Mouse (Mus musculus) limb, embryonic 14.5 days (tissue): ENCODE data around the gene Rims1. TPM values are rescaled to one million over a fixed set of nuclear protein-coding genes. Genes with fewer than 3 reads are reported as not detected.

Source experiments
- ATAC-seq: fragments of 200-750 bp; cut with Nextera tagmentation; 2 replicates; pipeline ENCODE4 v1.8.0; 2017; ENCODE audit warnings: low read depth, moderate number of reproducible peaks, moderate TSS enrichment; ENCODE audit not compliant: low FRiP score
- DNase-seq: peaks from one replicate; pipeline ENCODE4 v3.0.0-alpha.2; 2015; ENCODE audit warnings: low spot score
- H3K27ac ChIP-seq: fragments of 300-500 bp; sonication (generic); replicated peaks from 2 replicates; pipeline ENCODE4 v1.5.1; 2014; ENCODE audit warnings: low read depth, mild to moderate bottlenecking, low read length, moderate library complexity, mixed read lengths
- H3K27me3 ChIP-seq: fragments of 300-500 bp; sonication (generic); 2 replicates; pipeline ENCODE4 v1.6.1; 2014; ENCODE audit warnings: low read length, mixed read lengths; ENCODE audit not compliant: control insufficient read depth, insufficient read depth
- H3K36me3 ChIP-seq: fragments of 300-500 bp; sonication (generic); 2 replicates; pipeline ENCODE4 v1.6.1; 2014; ENCODE audit warnings: mild to moderate bottlenecking, low read length, moderate library complexity, mixed read lengths; ENCODE audit not compliant: control insufficient read depth, insufficient read depth
- H3K4me1 ChIP-seq: fragments of 300-500 bp; sonication (generic); 2 replicates; pipeline ENCODE4 v1.6.1; 2014; ENCODE audit warnings: antibody characterized with exemption, low read length, mixed read lengths; ENCODE audit not compliant: control insufficient read depth, insufficient read depth
- H3K4me2 ChIP-seq: fragments of 300-500 bp; sonication (generic); replicated peaks from 2 replicates; pipeline ENCODE4 v1.6.1; 2014; ENCODE audit warnings: low read depth, mild to moderate bottlenecking, low read length, moderate library complexity; ENCODE audit not compliant: severe bottlenecking
- H3K4me3 ChIP-seq: fragments of 300-500 bp; sonication (generic); replicated peaks from 2 replicates; pipeline ENCODE4 v1.5.1; 2014; ENCODE audit warnings: low read length
- H3K9ac ChIP-seq: fragments of 300-500 bp; sonication (generic); 2 replicates; pipeline ENCODE4 v1.6.1; 2014; ENCODE audit warnings: mild to moderate bottlenecking, low read depth, low read length, moderate library complexity; ENCODE audit not compliant: severe bottlenecking
- H3K9me3 ChIP-seq: fragments of 300-500 bp; sonication (generic); 2 replicates; pipeline ENCODE4 v1.6.1; 2016; ENCODE audit warnings: low read length; ENCODE audit not compliant: control insufficient read depth
- POLR2A ChIP-seq: fragments of 200-500 bp; IDR thresholded peaks from 2 replicates; pipeline ENCODE4 v1.8.0; 2012; ENCODE audit warnings: inconsistent platforms, mild to moderate bottlenecking, moderate library complexity, borderline replicate concordance; ENCODE audit not compliant: insufficient read depth, insufficient read length; ENCODE audit errors: extremely low read depth
- WGBS: fragments of 180-500 bp; shearing (Covaris S2); extraction: QIAGEN DNeasy Blood & Tissue Kit; methylation state at CpG from one replicate; pipeline ENCODE4 v1.1.7; 2014; 5-methylcytosine and 5-hydroxymethylcytosine counted together
- polyA plus RNA-seq, 2 experiments: library from polyadenylated mRNA; depleted of rRNA in 1 of 2; stranded (reverse) in 1 of 2; unstranded in 1 of 2; fragments of >200 nt; fragmentation: Nextera tagmentation in 1 of 2; extraction: Ambion mirVana in 1 of 2; gene quantifications; 2 replicates each; pipeline versions ENCODE4 v1.2.1 to v1.2.3; 2012 to 2014

The Rims1 gene
- polyA plus RNA-seq, 2 experiments, result 1.4 to 1.8 TPM

GRCm38 (mm10) chr1:22654903-22655302, 150.9 kb downstream of the Rims1 start:
- Histone ChIP-seq H3K9ac (no peak overlapping the region), H3K27ac (no peak overlapping the region), H3K9me3 (no peaks in the 10 kb centered on the region), H3K4me2 (no peak overlapping the region), H3K36me3 (no peaks in the 10 kb centered on the region), H3K4me3 (no peak overlapping the region), H3K27me3 (no peaks in the 10 kb centered on the region), H3K4me1 (no peaks in the 10 kb centered on the region)
- DNase-seq (no peak), ATAC-seq (no peak)
- no peak for TF ChIP-seq POLR2A
- 82% methylated on average over 9 of the region's 9 CpGs for WGBS

GRCm38 (mm10) chr1:22650588-22650987, 155.2 kb downstream of the Rims1 start:
- no peak overlapping the region for H3K27ac ChIP-seq
- no peaks in the 10 kb centered on the region for H3K9me3 ChIP-seq
- 73% methylated on average over 7 of the region's 7 CpGs for WGBS
- no peaks in the 10 kb centered on the region for H3K27me3 ChIP-seq
- H3K4me3 ChIP-seq, result no peak overlapping the region
- ATAC-seq (no peak), DNase-seq (no peak)
- H3K9ac ChIP-seq, result no peak overlapping the region
- no peak overlapping the region for H3K4me2 ChIP-seq
- TF ChIP-seq POLR2A, result no peak
- no peaks in the 10 kb centered on the region for H3K36me3 ChIP-seq
- no peaks in the 10 kb centered on the region for H3K4me1 ChIP-seq

- H3K4me2 ChIP-seq, result no peak overlapping the region
- no peak for ATAC-seq
- no peak overlapping the region for H3K4me3 ChIP-seq
- no peaks in the 10 kb centered on the region for H3K36me3 ChIP-seq
- no peak for DNase-seq
- TF ChIP-seq POLR2A, result no peak
- no peaks in the 10 kb centered on the region for H3K4me1 ChIP-seq
- H3K9me3 ChIP-seq, result no peaks in the 10 kb centered on the region
- no peaks in the 10 kb centered on the region for H3K27me3 ChIP-seq
- no peak overlapping the region for H3K27ac ChIP-seq
- H3K9ac ChIP-seq, result no peak overlapping the region
- 85% methylated on average over 1 of the region's 1 CpGs for whole genome bisulfite sequencing
Measured at GRCm38 (mm10) chr1:22649432-22649831, 156.4 kb downstream of the Rims1 start.

- H3K4me3 ChIP-seq, result no peak overlapping the region
- no peak overlapping the region for H3K4me2 ChIP-seq
- H3K27me3 ChIP-seq, result no peaks in the 10 kb centered on the region
- H3K4me1 ChIP-seq, result no peaks in the 10 kb centered on the region
- no peaks in the 10 kb centered on the region for H3K36me3 ChIP-seq
- H3K27ac ChIP-seq, result no peak overlapping the region
- H3K9ac ChIP-seq, result no peak overlapping the region
- DNase-seq, result no peak
- no peaks in the 10 kb centered on the region for H3K9me3 ChIP-seq
- no peak for TF ChIP-seq POLR2A
- no peak for ATAC-seq
- WGBS, result 36% methylated on average over 2 of the region's 2 CpGs
Measured at GRCm38 (mm10) chr1:22645257-22645656, 160.5 kb downstream of the Rims1 start.

GRCm38 (mm10) chr1:22640568-22640967, 165.2 kb downstream of the Rims1 start:
- Histone ChIP-seq H3K4me1 (no peaks in the 10 kb centered on the region), H3K27ac (no peak overlapping the region), H3K27me3 (no peaks in the 10 kb centered on the region), H3K4me3 (no peak overlapping the region), H3K4me2 (no peak overlapping the region), H3K9ac (no peak overlapping the region), H3K9me3 (no peaks in the 10 kb centered on the region), H3K36me3 (no peaks in the 10 kb centered on the region)
- WGBS, result 77% methylated on average over 5 of the region's 5 CpGs
- no peak for ATAC-seq
- DNase-seq, result peak; percentile 78
- no peak for TF ChIP-seq POLR2A

- Histone ChIP-seq H3K36me3 (no peaks in the 10 kb centered on the region), H3K4me1 (no peaks in the 10 kb centered on the region), H3K9ac (no peak overlapping the region), H3K27me3 (no peaks in the 10 kb centered on the region), H3K9me3 (no peaks in the 10 kb centered on the region), H3K4me2 (no peak overlapping the region), H3K27ac (no peak overlapping the region), H3K4me3 (no peak overlapping the region)
- 77% methylated on average over 3 of the region's 3 CpGs for WGBS
- TF ChIP-seq POLR2A, result no peak
- ATAC-seq, result no peak
- DNase-seq, result no peak
Measured at GRCm38 (mm10) chr1:22639702-22640101, 166.1 kb downstream of the Rims1 start.
